Mouse (Mus musculus) kidney, embryonic 16.5 days (tissue): ENCODE results near the gene Slc22a5. TPM values are rescaled to one million over a fixed set of nuclear protein-coding genes. Genes with fewer than 3 reads are reported as not detected.

ENCODE experiments used
- polyA plus RNA-seq: library from polyadenylated mRNA; unstranded; fragments of >200 nt; fragmentation: Nextera tagmentation; extraction: Ambion mirVana; gene quantifications from 2 replicates; pipeline ENCODE4 v1.2.1, GENCODE M21; 2015

Slc22a5 gene
- polyA plus RNA-seq, 1 experiment from 2014 or later: 18.4 TPM

Other genes with a start within 250 kb of the Slc22a5 start
- gene Rad50, start 184.3 kb downstream of the Slc22a5 start, polyA plus RNA-seq: 24.9 TPM in 2 replicates
- gene Il5, start 170.9 kb downstream of the Slc22a5 start, polyA plus RNA-seq: not detected in 2 replicates
- 16.9 and 17.4 TPM in 2 replicates for gene Irf1, start 121.6 kb downstream of the Slc22a5 start, polyA plus RNA-seq
- gene Gm17334, start 118.5 kb downstream of the Slc22a5 start, polyA plus RNA-seq: 0.27 and 0.30 TPM in 2 replicates
- gene Gm12216, start 32.4 kb downstream of the Slc22a5 start, polyA plus RNA-seq: 1.1 and 2.1 TPM in 2 replicates
- 4.2 and 5.4 TPM in 2 replicates for gene Slc22a21, start 88.7 kb upstream of the Slc22a5 start, polyA plus RNA-seq
- gene Slc22a4, start 136.4 kb upstream of the Slc22a5 start, polyA plus RNA-seq: 1.00 and 1.2 TPM in 2 replicates
- 50.3 and 55.0 TPM in 2 replicates for gene Pdlim4, start 177.4 kb upstream of the Slc22a5 start, polyA plus RNA-seq
- gene P4ha2, start 208.4 kb upstream of the Slc22a5 start, polyA plus RNA-seq: 38.1 and 43.0 TPM in 2 replicates